Mouse (Mus musculus) right cerebral cortex, adult 2 months (tissue): ENCODE data around the gene Mcm6.

ENCODE experiments used
- DNase-seq, 2 experiments: peaks; one replicate each; pipeline ENCODE4 v3.0.0; 2021 to 2022; ENCODE audit warnings: low spot score in 2 of 2

Gene Mcm6

GRCm38 (mm10) chr1:128359554-128360376 lies at the start of gene Mcm6:
TSS of gene Mcm6 (minus strand) at chr1:128359664.
- DNase-seq, result peak; percentile 92 to 93

DNA sequence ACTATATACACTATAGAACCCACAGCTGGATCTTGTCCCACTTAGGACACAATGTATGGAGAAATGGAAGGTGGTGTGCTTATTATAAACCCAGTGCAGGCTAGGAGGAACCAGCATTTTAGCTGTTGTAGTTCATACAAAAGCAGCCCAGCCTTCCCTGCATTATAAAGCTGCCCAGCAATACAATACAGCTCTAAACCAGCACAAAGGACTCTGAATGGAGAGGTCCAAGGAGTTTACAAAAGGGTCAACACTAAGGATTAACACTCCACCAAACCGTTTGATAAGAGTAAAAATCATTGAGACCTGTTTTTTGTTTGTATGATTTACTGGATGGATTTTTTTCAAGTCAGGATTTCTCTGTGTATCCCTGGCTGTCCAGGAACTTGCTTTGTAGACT lies 47.4 kb upstream of the Mcm6 start:
- DNase-seq, result no peak

- DNase-seq, result no peak
Observed at GRCm38 (mm10) chr1:128405675-128406074, 46.2 kb upstream of the Mcm6 start.

GRCm38 (mm10) chr1:128405041-128405481 lies 45.6 kb upstream of the Mcm6 start:
- no peak for DNase-seq

- DNase-seq, result no peak
Observed at GRCm38 (mm10) chr1:128400926-128401325, 41.5 kb upstream of the Mcm6 start.

DNA sequence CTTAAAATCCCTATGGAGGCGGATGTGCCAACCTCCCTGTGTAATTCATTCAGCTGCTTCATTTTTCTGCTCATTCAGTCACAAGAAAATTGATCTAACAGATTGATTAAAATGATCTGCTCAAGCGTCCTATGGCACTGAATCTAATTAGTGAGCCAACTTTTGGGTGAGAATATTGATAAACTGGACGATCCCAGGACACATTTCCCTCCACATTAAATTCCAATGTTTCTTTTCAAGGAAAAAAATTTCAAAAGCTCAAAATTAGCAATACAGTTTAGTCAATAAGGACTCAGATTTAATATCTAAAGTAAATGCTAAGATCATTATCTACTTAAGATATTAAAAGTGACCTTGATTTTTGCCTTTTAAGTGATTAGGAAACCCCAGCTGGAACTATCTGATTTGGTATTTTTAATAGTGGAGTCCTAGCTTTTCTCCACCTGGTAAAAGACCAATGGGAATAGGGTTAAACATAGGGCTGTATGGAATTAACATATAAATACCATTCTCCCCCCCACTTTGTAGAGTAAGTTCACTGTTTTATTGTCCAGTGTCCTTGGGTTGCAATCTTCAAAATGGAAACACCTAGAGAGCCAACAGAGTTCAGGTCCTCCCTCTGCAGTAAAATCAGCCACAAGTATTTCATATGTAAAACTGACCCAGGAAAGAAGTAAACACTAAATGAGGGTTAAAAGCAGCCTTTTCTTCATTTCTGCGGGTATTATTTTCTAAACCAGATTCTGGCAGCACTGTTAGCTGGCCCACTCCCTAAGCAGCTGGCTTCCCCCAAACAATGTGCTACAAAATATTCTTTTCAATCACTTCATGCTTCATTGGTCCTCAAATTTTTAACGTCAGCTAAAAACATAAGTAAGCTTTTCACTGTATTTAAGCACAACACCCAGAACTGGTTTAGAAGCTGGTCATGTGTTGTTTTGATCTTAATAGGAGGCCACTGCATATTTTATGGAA lies 40.8 kb upstream of the Mcm6 start:
- DNase-seq, result no peak

DNA sequence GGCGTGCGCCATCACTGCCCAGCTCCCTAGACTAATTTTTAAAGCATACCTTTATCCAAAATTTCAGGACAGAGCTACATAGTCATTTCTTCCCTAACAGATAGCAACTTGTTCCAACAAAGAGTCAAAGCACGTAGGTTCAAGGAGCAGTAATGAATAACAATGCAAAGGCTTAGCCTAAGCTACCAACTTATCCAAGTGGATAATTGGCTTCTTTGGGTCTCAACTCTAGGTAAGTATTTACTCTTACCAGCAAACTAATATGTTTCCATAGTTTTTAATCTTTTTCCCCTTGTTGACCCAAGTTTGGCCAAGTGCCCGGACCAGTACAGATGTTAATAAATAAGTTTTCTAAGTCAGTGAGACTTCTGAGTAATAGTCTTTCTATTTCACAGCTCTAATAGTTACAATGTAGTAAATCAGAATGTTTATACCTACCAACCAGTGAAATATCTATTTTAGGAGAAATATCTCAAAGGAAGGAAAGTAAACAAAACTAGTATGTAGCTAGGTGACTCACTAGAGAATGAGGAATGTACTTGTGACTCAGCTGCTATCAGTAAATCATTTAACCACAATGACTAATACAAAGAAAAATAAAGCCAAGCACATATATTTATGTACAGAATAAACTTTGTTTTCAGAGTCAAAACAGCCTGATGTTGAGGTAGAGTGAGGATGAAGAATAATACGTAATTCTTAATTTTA lies 39.4 kb upstream of the Mcm6 start:
- no peak for DNase-seq

GRCm38 (mm10) chr1:128394657-128395056 lies 35.2 kb upstream of the Mcm6 start:
- DNase-seq, result no peak

DNA sequence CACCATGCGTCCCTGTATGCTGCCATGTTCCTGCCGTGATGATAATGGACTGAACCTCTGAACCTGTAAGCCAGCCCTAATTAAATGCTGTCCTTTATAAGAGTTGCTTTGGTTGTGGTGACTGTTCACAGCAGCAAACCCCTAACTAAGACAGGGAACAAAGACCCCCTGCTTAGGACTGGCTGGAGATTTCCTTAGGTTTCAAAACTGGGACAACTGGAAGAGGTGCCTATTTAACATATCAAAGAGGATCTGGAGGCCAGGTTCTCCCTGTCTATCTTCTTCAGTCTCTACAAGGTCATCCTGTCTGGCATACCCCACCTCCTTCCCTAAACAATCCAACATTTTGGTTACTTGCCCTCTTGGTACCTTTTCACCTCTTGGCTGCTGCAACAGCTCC lies 32.9 kb upstream of the Mcm6 start:
- DNase-seq, result no peak

DNA sequence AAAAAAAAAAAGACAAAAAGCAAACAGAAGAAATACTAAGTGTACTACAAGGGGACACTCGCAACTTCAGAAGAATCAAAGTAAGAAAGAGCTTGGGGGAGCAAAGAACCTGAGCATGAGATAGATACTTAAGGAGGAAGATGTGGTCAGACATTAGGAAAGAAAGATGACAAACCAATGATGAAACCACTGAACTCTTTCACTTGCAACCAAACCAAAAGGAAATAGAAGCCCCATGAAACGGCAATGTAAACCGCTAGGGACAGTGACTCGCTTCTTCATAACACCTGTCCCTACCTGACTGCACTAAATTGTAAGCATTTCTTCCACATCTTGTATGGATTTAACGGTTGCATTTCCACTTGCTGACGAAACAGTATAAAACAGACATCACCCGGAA lies 27.0 kb upstream of the Mcm6 start:
- no peak for DNase-seq

- no peak for DNase-seq
Observed at GRCm38 (mm10) chr1:128376841-128377240, 17.4 kb upstream of the Mcm6 start.

GRCm38 (mm10) chr1:128372143-128372860 lies 12.8 kb upstream of the Mcm6 start:
- DNase-seq, result no peak

DNA sequence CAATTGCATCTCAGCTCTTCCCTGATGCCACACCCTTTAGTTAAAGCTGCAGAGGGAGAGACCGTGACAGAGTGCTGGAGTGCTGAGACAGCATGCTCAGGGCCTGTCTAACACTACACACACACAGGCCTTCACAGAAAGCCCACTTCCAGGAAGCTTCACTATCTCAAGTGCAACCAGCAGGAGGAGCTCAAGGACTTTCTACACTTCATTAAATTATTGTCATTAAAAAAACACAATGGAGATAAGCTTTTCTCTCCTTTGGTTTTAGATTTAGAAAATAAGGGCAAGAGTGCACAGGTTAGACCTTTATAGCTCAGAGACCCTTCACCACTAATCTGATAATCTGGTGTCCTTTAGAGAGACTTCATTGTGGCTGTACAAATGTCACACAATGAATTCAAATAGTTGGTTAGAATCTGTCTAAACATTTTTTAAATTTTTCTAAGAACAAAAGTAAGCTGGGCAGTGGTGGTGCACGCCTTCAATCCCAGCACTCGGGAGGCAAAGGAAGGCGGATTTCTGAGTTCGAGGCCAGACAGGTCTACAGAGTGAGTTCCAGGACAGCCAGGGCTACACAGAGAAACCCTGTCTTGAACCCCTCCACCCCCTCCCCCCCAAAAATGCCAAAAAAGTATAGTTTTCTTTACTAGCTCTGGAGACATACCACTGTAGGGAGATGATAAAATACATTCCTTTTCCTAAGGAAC lies 9.4 kb upstream of the Mcm6 start:
- peak; percentile 57 to 60 for DNase-seq

GRCm38 (mm10) chr1:128360601-128361000 lies 1.1 kb upstream of the Mcm6 start:
- DNase-seq, result peak; percentile 58 to 71

- peak in 1 of 2 experiments; percentile 23 for DNase-seq
Observed at GRCm38 (mm10) chr1:128358916-128359553, 429 bp downstream of the Mcm6 start.

DNA sequence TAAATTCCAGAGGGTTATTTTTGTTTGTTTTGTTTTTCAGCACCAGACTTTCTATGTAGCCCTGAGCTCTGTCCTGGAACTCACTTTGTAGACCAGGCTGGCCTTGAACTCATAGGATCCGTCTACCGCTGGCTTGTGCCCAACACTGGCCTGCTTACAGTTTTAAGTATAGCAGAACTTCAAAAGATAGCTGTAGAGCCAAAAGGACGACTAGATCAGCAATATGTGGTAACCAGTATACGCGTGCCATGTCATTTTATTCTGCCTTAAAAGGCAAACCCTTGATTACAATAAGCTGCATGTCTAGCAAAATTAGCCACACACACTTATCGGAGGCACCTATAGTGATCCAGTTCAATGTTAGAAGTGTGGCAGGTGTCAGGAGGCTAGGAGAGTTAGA lies 1.2 kb downstream of the Mcm6 start:
- no peak for DNase-seq

GRCm38 (mm10) chr1:128357452-128357851 lies 2.0 kb downstream of the Mcm6 start:
- DNase-seq, result no peak

GRCm38 (mm10) chr1:128353092-128353491 lies 6.4 kb downstream of the Mcm6 start:
- DNase-seq, result no peak

DNA sequence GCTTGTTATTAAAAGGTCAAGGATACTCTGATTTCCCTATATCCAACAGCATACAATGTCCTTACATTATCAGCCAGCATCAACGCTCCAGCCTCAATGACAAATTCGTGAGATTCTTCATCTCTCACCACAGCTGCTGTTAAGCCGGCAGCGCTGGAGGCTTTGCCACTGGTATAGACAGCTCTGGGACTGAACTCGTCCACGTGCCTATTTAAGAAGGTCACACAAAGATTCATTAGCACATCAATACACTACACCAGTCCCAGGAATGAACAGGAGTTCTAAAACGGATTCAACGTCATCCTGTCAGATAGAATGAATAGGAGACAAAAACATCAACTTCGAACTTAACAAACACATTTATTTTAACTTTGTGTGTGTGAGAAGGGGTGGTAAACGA lies 15.2 kb downstream of the Mcm6 start:
- no peak for DNase-seq

- DNase-seq, result no peak
Observed at GRCm38 (mm10) chr1:128337708-128338320, 21.6 kb downstream of the Mcm6 start.
